Mouse (Mus musculus) heart, embryonic 14.5 days (tissue): Measurements from ENCODE around the gene Cyp2t4. TPM values are rescaled to one million over a fixed set of nuclear protein-coding genes. Genes with fewer than 3 reads are reported as not detected.

Experiments used
- ATAC-seq: fragments of 200-750 bp; cut with Nextera tagmentation; 2 replicates; pipeline ENCODE4 v1.8.0; 2017; ENCODE audit warnings: low read depth, moderate TSS enrichment; ENCODE audit not compliant: insufficient number of reproducible peaks, insufficient read depth, low FRiP score
- H3K27ac ChIP-seq, 2 experiments: fragments of 200-500 bp in 1 of 2; fragments of 300-500 bp in 1 of 2; sonication (generic) in 1 of 2; replicated peaks in 1 of 2; 2 replicates each; pipeline ENCODE4 v1.5.1; 2012 to 2014; ENCODE audit warnings: low read depth in 2 of 2, low read length in 2 of 2, control low read depth in 1 of 2, mild to moderate bottlenecking in 1 of 2, mixed read lengths in 1 of 2; ENCODE audit not compliant: control insufficient read depth in 1 of 2, insufficient read depth in 1 of 2
- H3K27me3 ChIP-seq: fragments of 300-500 bp; sonication (generic); 2 replicates; pipeline ENCODE4 v1.6.1; 2014; ENCODE audit warnings: mild to moderate bottlenecking, low read length, control low read depth; ENCODE audit not compliant: control insufficient read depth, insufficient read depth
- H3K36me3 ChIP-seq: fragments of 300-500 bp; sonication (generic); 2 replicates; pipeline ENCODE4 v1.6.1; 2014; ENCODE audit warnings: mild to moderate bottlenecking, control low read depth, low read length, mixed read lengths; ENCODE audit not compliant: control insufficient read depth, insufficient read depth
- H3K4me1 ChIP-seq, 2 experiments: fragments of 200-500 bp in 1 of 2; fragments of 300-500 bp in 1 of 2; sonication (generic) in 1 of 2; 2 replicates each; pipeline ENCODE4 v1.6.1; 2012 to 2014; ENCODE audit warnings: low read length in 2 of 2, control low read depth in 1 of 2, mixed read lengths in 1 of 2; ENCODE audit not compliant: control insufficient read depth in 2 of 2, insufficient read depth in 2 of 2
- H3K4me2 ChIP-seq: fragments of 300-500 bp; sonication (generic); 2 replicates; pipeline ENCODE4 v1.6.1; 2014; ENCODE audit warnings: mild to moderate bottlenecking, low read length
- H3K4me3 ChIP-seq, 2 experiments: fragments of 200-500 bp in 1 of 2; fragments of 300-500 bp in 1 of 2; sonication (generic) in 1 of 2; 2 replicates each; pipeline ENCODE4 v1.5.1; 2012 to 2014; ENCODE audit warnings: low read length in 2 of 2, mild to moderate bottlenecking in 2 of 2, control low read depth in 1 of 2, low read depth in 1 of 2, moderate library complexity in 1 of 2; ENCODE audit not compliant: control insufficient read depth in 1 of 2, insufficient read depth in 1 of 2
- H3K9ac ChIP-seq: fragments of 300-500 bp; sonication (generic); 2 replicates; pipeline ENCODE4 v1.6.1; 2014; ENCODE audit warnings: mild to moderate bottlenecking, low read length
- H3K9me3 ChIP-seq: fragments of 300-500 bp; sonication (generic); 2 replicates; pipeline ENCODE4 v1.6.1; 2016; ENCODE audit warnings: low read length, control low read depth; ENCODE audit not compliant: control insufficient read depth
- WGBS: fragments of 180-500 bp; shearing (Covaris S2); extraction: QIAGEN DNeasy Blood & Tissue Kit; methylation state at CpG from one replicate; pipeline ENCODE4 v1.1.7; 2014; 5-methylcytosine and 5-hydroxymethylcytosine counted together
- polyA plus RNA-seq: library from polyadenylated mRNA; unstranded; fragments of >200 nt; fragmentation: Nextera tagmentation; extraction: Ambion mirVana; gene quantifications from 2 replicates; pipeline ENCODE4 v1.2.1, GENCODE M21; 2014

The Cyp2t4 gene
- polyA plus RNA-seq, 1 experiment from 2014 or later = 0.22 TPM

- H3K4me2 ChIP-seq = no peak overlapping the region
- no peak overlapping the region for H3K27ac ChIP-seq
- H3K36me3 ChIP-seq = peaks cover 82% of the 10 kb centered on the region
- 94% methylated on average over 5 of the region's 5 CpGs for WGBS
- no peaks in the 10 kb centered on the region for H3K4me1 ChIP-seq
- H3K27me3 ChIP-seq = no peaks in the 10 kb centered on the region
- H3K9ac ChIP-seq = no peak overlapping the region
- H3K4me3 ChIP-seq = no peak overlapping the region
- 0 out of 2 replicates have a peak, but pooled peaks cover 3% of the 10 kb centered on the region for H3K9me3 ChIP-seq
- ATAC-seq = no peak
These were observed 32.5 kb downstream of the Cyp2t4 start for GRCm38 (mm10) chr7:27185986-27186385.

GRCm38 (mm10) chr7:27189271-27189931 is 35.9 kb downstream of the Cyp2t4 start:
- Histone ChIP-seq H3K27ac (no peak overlapping the region), H3K27me3 (no peaks in the 10 kb centered on the region), H3K36me3 (peaks cover 100% of the 10 kb centered on the region), H3K4me2 (no peak overlapping the region), H3K9me3 (0 out of 2 replicates have a peak, but pooled peaks cover 3% of the 10 kb centered on the region), H3K4me3 (no peak overlapping the region), H3K9ac (no peak overlapping the region), H3K4me1 (peaks cover 0 to 5% of the 10 kb centered on the region in 2 experiments; a peak in 2 of 4 replicates)
- ATAC-seq = no peak
- WGBS = 96% methylated on average over 10 of the region's 10 CpGs

- no peaks in the 10 kb centered on the region for H3K27me3 ChIP-seq
- no peak overlapping the region for H3K4me2 ChIP-seq
- WGBS = 93% methylated on average over 5 of the region's 5 CpGs
- H3K27ac ChIP-seq = no peak overlapping the region
- no peak for ATAC-seq
- H3K4me3 ChIP-seq = no peak overlapping the region
- peaks cover 4 to 13% of the 10 kb centered on the region in 2 experiments for H3K4me1 ChIP-seq
- peaks cover 77% of the 10 kb centered on the region for H3K36me3 ChIP-seq
- no peaks in the 10 kb centered on the region for H3K9me3 ChIP-seq
- H3K9ac ChIP-seq = no peak overlapping the region
These were observed 38.9 kb downstream of the Cyp2t4 start for GRCm38 (mm10) chr7:27192434-27192833.

GRCm38 (mm10) chr7:27193731-27194130 is 40.2 kb downstream of the Cyp2t4 start:
- 76% methylated on average over 4 of the region's 4 CpGs for WGBS
- H3K4me3 ChIP-seq = no peak overlapping the region
- no peak overlapping the region for H3K9ac ChIP-seq

GRCm38 (mm10) chr7:27195681-27196611 is 42.4 kb downstream of the Cyp2t4 start, which contains the start of the genes BC024978 and Snrpa:
Gene BC024978, plus strand, starts transcription at chr7:27195781.
Gene Snrpa, minus strand, starts transcription at chr7:27196271.
- Histone ChIP-seq H3K9ac (peak within 1 kb of the TSS; percentile 95), H3K4me1 (peaks cover 4 to 13% of the 10 kb centered on the region in 2 experiments), H3K4me2 (peak within 1 kb of the TSS; percentile 87), H3K9me3 (no peaks in the 10 kb centered on the region), H3K4me3 (peak within 1 kb of the TSS; percentile 76 to 100), H3K27me3 (no peaks in the 10 kb centered on the region), H3K36me3 (peaks cover 57% of the 10 kb centered on the region), H3K27ac (peak within 1 kb of the TSS; percentile 99 to 100)
- under 1% methylated on average over 64 of the region's 64 CpGs for WGBS
- ATAC-seq = peak; percentile 99

More at GRCm38 (mm10) chr7:27193731-27194130, 40.2 kb downstream of the Cyp2t4 start:
- H3K4me1 ChIP-seq = peaks cover 4 to 13% of the 10 kb centered on the region in 2 experiments
- peaks cover 74% of the 10 kb centered on the region for H3K36me3 ChIP-seq
- no peak overlapping the region for H3K27ac ChIP-seq
- H3K9me3 ChIP-seq = no peaks in the 10 kb centered on the region
- ATAC-seq = no peak
- H3K4me2 ChIP-seq = no peak overlapping the region
- no peaks in the 10 kb centered on the region for H3K27me3 ChIP-seq

GRCm38 (mm10) chr7:27197136-27197535 is 43.6 kb downstream of the Cyp2t4 start:
- H3K27me3 ChIP-seq = no peaks in the 10 kb centered on the region
- 79% methylated on average over 3 of the region's 3 CpGs for WGBS
- peaks cover 4 to 13% of the 10 kb centered on the region in 2 experiments for H3K4me1 ChIP-seq
- H3K4me2 ChIP-seq = no peak overlapping the region
- H3K36me3 ChIP-seq = peaks cover 53% of the 10 kb centered on the region
- ATAC-seq = no peak
- no peak overlapping the region for H3K9ac ChIP-seq
- H3K27ac ChIP-seq = no peak overlapping the region
- no peak overlapping the region for H3K4me3 ChIP-seq
- no peaks in the 10 kb centered on the region for H3K9me3 ChIP-seq

GRCm38 (mm10) chr7:27197634-27198033 is 44.1 kb downstream of the Cyp2t4 start:
- peaks cover 4 to 13% of the 10 kb centered on the region in 2 experiments for H3K4me1 ChIP-seq
- no peak overlapping the region for H3K27ac ChIP-seq
- no peak overlapping the region for H3K4me3 ChIP-seq
- H3K4me2 ChIP-seq = no peak overlapping the region
- peaks cover 53% of the 10 kb centered on the region for H3K36me3 ChIP-seq
- 88% methylated on average over 8 of the region's 8 CpGs for WGBS
- H3K9ac ChIP-seq = no peak overlapping the region
- ATAC-seq = no peak
- H3K27me3 ChIP-seq = no peaks in the 10 kb centered on the region
- H3K9me3 ChIP-seq = no peaks in the 10 kb centered on the region
